Mouse (Mus musculus) right cerebral cortex, postnatal 25 days (tissue): Measurements from ENCODE around the gene Ttc17.

Experiments used
- DNase-seq: peaks from one replicate; pipeline ENCODE4 v3.0.0; 2022

The Ttc17 gene

DNA sequence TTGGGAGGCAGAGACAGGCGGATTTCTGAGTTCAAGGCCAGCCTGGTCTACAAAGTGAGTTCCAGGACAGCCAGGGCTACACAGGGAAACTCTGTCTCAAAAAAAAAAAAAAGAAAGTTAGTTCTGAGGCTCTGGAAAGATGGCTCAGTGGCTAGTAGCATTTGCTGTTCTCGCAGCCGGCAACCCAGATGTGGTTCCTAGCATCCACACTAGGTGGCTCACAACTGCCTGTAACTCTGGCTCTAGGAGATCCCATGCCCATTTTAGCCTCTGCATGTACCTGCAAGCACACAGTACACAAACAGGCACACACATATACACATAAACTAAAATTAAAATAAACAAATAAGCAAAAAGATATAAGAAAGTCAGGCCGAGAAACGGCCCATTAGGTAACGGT lies 35.4 kb downstream of the Ttc17 start:
- no peak for DNase-seq

- no peak for DNase-seq
These were observed 42.7 kb downstream of the Ttc17 start for GRCm38 (mm10) chr2:94363821-94364220.

GRCm38 (mm10) chr2:94360398-94360973 lies 46.0 kb downstream of the Ttc17 start:
- DNase-seq: no peak

- no peak for DNase-seq
These were observed 58.3 kb downstream of the Ttc17 start for GRCm38 (mm10) chr2:94348165-94348591.

DNA sequence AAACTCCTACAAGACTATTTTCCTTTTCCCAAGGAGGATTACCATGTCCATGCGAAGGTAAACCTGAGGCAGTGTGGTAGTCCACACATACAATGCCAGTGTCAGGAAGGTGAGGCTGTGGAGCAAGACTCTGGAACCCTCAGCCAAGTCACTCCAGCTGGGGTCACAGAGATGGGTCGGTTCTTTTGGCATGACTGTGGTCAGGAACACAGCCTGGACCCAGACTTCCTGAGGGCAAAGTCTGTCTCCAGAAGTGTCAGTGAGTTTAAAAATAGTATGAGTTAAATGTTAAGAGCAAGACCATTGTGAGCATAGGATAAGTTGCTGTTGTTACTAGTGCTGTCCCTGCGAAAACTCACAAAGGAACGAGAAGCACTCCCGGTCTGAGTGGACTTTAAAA lies 59.7 kb downstream of the Ttc17 start:
- no peak for DNase-seq

GRCm38 (mm10) chr2:94344624-94345023 lies 61.9 kb downstream of the Ttc17 start:
- DNase-seq: no peak

- DNase-seq: no peak
These were observed 62.9 kb downstream of the Ttc17 start for GRCm38 (mm10) chr2:94343290-94344285.

- DNase-seq: no peak
These were observed 65.7 kb downstream of the Ttc17 start for GRCm38 (mm10) chr2:94340769-94341168.

DNA sequence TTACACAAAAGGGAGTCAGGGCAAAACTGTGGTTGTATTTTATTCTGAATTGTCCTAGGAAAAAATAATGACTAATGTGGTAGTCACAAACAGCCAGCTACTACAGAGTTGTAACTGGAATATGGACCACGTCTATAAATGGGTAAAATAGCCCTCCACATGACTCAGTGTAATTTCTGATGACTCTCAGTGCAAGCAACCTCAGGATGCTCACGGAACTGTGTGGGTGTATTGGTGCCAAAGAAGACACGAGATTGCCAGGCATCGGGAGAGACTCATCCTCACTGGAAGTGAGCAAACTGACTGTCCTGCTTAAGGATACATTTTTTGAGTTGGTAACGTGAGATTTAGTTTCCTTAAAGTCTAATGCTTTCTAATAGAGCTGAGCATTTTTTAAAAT lies 67.0 kb downstream of the Ttc17 start:
- DNase-seq: no peak

GRCm38 (mm10) chr2:94336336-94336735 lies 70.2 kb downstream of the Ttc17 start:
- DNase-seq: peak; percentile 64

DNA sequence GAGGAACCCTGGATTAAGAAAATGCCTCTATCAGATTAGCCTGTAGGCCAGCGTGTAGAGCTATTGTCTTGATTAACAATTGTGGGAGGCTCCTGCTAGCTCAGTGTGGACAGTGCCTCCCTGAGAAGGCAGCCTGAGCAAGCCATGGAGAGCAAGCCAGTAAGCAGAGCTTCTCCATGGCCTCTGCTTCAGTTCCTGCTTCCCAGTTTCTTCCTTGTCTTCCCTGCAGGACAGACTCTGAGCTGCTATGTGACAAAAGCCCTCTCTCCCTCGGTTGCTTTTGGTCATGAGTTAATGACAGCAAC lies 71.8 kb downstream of the Ttc17 start:
- DNase-seq: no peak

DNA sequence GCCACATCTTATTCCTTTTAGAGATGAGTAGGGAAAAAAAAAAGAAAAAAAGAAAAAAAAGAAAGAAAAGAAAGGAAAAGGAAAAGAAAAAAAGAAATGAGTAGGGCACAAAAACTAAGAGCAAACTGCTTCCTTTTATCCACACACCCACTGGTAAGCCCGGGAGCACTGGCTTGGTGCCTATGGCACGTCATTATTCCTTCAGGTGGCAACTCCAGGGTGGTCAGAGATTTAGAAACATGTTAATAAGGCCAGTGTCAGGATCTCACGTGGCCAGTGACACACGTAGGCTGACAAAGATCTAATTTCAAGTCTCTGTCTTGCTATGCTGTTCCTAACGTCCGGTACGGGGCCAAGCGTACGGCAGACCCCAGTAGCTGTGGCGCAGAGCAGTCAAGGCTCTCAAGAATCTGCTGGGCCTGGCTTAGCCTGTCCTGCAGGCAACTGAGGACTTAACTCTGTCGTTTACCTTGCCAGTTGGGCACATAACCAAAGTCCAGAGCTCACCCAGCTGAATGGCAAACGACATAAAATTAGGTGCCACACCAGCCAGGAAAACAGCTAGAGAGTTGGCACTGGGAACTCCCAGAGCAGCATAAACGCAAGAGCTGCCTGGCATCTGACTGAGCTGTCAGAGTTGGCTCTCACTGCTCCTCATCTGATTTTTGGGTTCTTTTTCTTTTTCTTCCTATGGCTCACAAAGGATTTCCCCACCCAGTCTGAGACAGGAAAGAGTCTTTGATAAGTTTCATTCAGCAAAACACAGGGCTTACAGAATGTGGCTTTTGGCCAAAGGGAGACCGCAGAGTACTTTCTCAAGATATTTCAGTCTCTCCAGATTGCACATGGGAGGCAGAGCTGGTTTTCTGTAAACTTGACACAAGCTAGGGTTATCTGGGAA lies 72.4 kb downstream of the Ttc17 start:
- DNase-seq: no peak

- no peak for DNase-seq
These were observed 73.4 kb downstream of the Ttc17 start for GRCm38 (mm10) chr2:94333086-94333485.

GRCm38 (mm10) chr2:94329336-94329735 lies 77.2 kb downstream of the Ttc17 start:
- DNase-seq: no peak

GRCm38 (mm10) chr2:94327836-94328235 lies 78.7 kb downstream of the Ttc17 start:
- DNase-seq: no peak

DNA sequence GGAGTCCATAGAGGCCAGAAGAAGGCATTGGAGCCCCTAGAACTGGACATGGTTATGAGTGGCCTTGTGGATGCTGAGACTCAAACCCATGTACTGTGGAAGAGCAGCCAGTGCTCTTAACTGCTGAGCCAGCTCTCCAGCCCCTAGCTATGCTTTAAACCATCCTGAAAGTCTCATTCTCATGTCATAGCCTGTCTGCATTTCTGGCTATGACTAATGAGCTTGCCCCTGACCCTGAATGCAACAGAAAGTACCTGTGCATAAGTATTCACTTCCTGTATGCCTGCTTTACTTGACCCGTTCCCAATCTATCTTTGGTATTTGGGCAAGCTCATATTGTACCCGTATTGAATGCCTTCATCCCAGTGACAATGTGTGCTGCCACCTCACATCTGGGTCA lies 86.7 kb downstream of the Ttc17 start:
- no peak for DNase-seq

GRCm38 (mm10) chr2:94316526-94316925 lies 90.0 kb downstream of the Ttc17 start:
- DNase-seq: no peak

DNA sequence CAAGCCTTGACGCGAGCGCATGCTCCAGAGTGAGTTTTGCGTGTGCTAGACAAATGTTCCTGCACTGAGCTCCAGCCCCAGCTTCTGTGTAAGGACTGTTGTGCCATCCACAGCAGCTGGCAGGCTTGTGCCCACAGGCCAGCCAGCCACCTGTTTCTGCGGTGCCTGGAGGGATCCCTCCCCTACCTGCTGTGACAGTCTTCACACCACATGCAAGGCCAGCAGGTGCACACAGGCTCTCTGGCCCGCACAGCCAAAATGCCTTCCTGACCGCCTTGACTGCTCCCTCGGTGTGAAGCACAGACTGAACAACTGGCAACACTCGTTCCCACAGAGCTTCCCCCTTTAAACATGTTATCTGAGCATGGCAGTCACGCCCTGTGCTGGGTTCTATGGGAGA lies 102.5 kb downstream of the Ttc17 start:
- no peak for DNase-seq

GRCm38 (mm10) chr2:94302393-94302792 lies 104.1 kb downstream of the Ttc17 start:
- DNase-seq: no peak

DNA sequence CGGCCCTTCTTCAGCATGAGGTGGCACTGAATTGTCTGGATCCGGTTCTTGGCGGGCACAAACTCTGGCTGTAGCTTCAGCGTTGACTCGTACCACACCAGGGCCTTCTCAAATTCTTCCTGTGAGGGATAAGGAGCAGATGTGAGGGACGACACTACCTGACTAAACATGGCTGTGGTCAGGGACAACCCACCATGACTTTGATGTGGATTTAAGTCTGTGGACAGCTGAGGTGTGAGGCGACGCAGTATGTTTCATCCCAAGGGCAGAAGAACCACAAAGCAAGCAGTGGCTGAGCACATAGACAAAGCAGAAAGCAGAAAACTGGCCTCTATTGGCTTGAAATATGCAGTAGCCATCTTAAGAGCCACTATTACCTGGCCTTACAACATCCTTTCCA lies 104.7 kb downstream of the Ttc17 start:
- no peak for DNase-seq

DNA sequence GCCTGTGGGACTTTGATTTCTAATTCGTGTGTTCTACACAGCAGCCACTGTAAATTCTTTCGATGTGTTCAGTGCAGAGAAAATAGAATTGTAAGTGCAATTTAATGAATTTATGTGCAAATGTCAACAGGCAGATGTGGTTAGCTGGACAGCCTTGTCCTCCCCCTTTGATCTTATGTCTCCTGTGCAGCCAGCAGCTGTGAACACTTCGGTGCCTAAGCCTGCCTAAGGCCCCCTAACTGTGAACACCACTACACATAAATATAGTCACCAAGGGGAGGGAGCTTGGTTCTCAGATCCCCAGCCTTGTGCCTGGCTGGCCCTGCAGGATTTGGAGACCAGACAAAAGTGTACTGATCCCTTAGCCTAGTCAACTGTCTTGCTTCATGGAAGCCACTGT lies 109.0 kb downstream of the Ttc17 start:
- no peak for DNase-seq

DNA sequence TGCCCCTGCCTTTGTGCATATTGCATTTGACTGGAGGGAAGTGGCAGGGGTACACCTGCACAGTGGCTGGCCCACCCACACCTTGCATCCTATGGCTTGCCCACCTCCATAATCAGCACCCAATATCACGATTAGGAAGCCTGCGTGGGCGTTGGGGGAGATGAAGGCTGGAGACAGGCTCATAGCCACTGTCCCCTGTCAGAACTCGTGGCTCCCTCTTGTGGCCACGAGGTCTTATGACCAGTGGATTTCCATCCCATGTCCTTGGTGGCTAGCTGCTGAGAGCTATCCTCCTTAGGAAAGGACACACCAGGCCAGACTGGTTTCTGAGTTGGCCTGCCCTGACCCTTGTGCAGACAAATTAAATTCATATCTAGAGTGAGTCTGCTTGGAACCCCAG lies 116.0 kb downstream of the Ttc17 start:
- peak; percentile 78 for DNase-seq

GRCm38 (mm10) chr2:94289659-94290058 lies 116.8 kb downstream of the Ttc17 start:
- no peak for DNase-seq
